In genomic region chr4:44072873-44073441, GRCm38 (mm10) we compare ENCODE assay signal across 8 mouse cellular contexts. TPM values are rescaled to one million over a fixed set of nuclear protein-coding genes. Genes with fewer than 3 reads are reported as not detected.
A peak's percentile ranks its signal among the peaks of the same experiment; 100 is the strongest.
DNase-seq lines count a peak whose midpoint lies in the region; ATAC-seq and TF ChIP-seq lines count a peak whose summit lies in the region.

No protein-coding gene starts in this region.

- H3K27me3 ChIP-seq in embryonic facial prominence, embryonic 11.5 days (ENCODE audit: control insufficient read depth, insufficient read depth, low read length): no peaks in the 10 kb centered on the region
- H3K27me3 ChIP-seq in intestine, embryonic 15.5 days (replicated peaks): no peaks in the 10 kb centered on the region
- H3K27me3 ChIP-seq in myocyte (ENCODE audit: control insufficient read depth, insufficient read depth, insufficient read length): no peaks in the 10 kb centered on the region

- no peak; the same call in 1 of the 2 replicates for TF ChIP-seq CTCF in left cerebral cortex, adult 2 months (IDR thresholded peaks at IDR 0.05)

- peak; percentile 49; the same call in 1 of the 2 replicates for ATAC-seq in embryonic facial prominence, embryonic 11.5 days (replicated peaks; ENCODE audit: insufficient number of reproducible peaks, low FRiP score, low TSS enrichment, low read depth)
- ATAC-seq in intestine, embryonic 15.5 days: peak; percentile 34

- no peak for DNase-seq in left cerebral cortex, adult 2 months (ENCODE audit: extremely low spot score in 1 of 2, low spot score in 2 of 2)
- no peak for DNase-seq in left cerebral cortex, adult 9 months (ENCODE audit: low spot score in 2 of 2)
- DNase-seq in embryonic facial prominence, embryonic 11.5 days (ENCODE audit: low spot score): no peak
- no peak for DNase-seq in left cerebral cortex, adult 11 months (ENCODE audit: low spot score)
- no peak for DNase-seq in thymus, adult 18-20 months
- DNase-seq in left cerebral cortex, postnatal 25 days (ENCODE audit: low spot score in 2 of 2): no peak

- peaks cover 10% of the 10 kb centered on the region for H3K79me2 ChIP-seq in myocyte (ENCODE audit: control insufficient read depth, insufficient read depth)

- peak overlapping the region; percentile 14 for H3ac ChIP-seq in myocyte (ENCODE audit: control insufficient read depth, insufficient read length)

- H3K27ac ChIP-seq in left cerebral cortex, adult 2 months: peak overlapping the region; percentile 89
- H3K27ac ChIP-seq in embryonic facial prominence, embryonic 11.5 days (replicated peaks; ENCODE audit: low read depth, low read length): no peak overlapping the region
- peak overlapping the region; percentile 95 for H3K27ac ChIP-seq in intestine, embryonic 15.5 days

- no peaks in the 10 kb centered on the region for H3K9me3 ChIP-seq in embryonic facial prominence, embryonic 11.5 days (replicated peaks; ENCODE audit: control insufficient read depth, low read length)
- no peaks in the 10 kb centered on the region for H3K9me3 ChIP-seq in intestine, embryonic 15.5 days

- TF ChIP-seq POLR2A in myocyte (IDR thresholded peaks at IDR 0.05; ENCODE audit: insufficient read length, low read depth): no peak

- H3K36me3 ChIP-seq in embryonic facial prominence, embryonic 11.5 days (replicated peaks; ENCODE audit: control insufficient read depth, insufficient read depth, low read depth, low read length): no peaks in the 10 kb centered on the region
- no peaks in the 10 kb centered on the region for H3K36me3 ChIP-seq in intestine, embryonic 15.5 days
- no peaks in the 10 kb centered on the region for H3K36me3 ChIP-seq in myocyte (ENCODE audit: control insufficient read depth, insufficient read depth)

- peak overlapping the region; percentile 64 for H3K4me2 ChIP-seq in embryonic facial prominence, embryonic 11.5 days (ENCODE audit: low read depth, low read length)
- peak overlapping the region; percentile 75 for H3K4me2 ChIP-seq in intestine, embryonic 15.5 days (replicated peaks)
- peak overlapping the region; percentile 91 for H3K4me2 ChIP-seq in myocyte (ENCODE audit: low read depth)

- intact Hi-C loops in left cerebral cortex, adult 2 months (cut with DNase I): loop anchor here (2.0 to 5.0 kb wide), 3 partner anchors 42 to 229 kb away; partner anchors contain the start of gene Melk
- intact Hi-C loops in left cerebral cortex, postnatal 25 days (cut with DNase I): no loop called here

- peak overlapping the region; percentile 69 for H3K9ac ChIP-seq in embryonic facial prominence, embryonic 11.5 days (replicated peaks; ENCODE audit: low read length)
- H3K9ac ChIP-seq in intestine, embryonic 15.5 days: peak overlapping the region; percentile 70

- WGBS in embryonic facial prominence, embryonic 11.5 days: 8% methylated on average over 9 of the region's 9 CpGs
- WGBS in intestine, embryonic 15.5 days: 10% methylated on average over 9 of the region's 9 CpGs

- H3K4me1 ChIP-seq in embryonic facial prominence, embryonic 11.5 days (ENCODE audit: control insufficient read depth, insufficient read depth, low read length): no peaks in the 10 kb centered on the region
- peaks cover 11% of the 10 kb centered on the region for H3K4me1 ChIP-seq in intestine, embryonic 15.5 days (replicated peaks)

- H3K4me3 ChIP-seq in left cerebral cortex, adult 2 months: peak overlapping the region; percentile 75
- peak overlapping the region; percentile 63 for H3K4me3 ChIP-seq in embryonic facial prominence, embryonic 11.5 days (ENCODE audit: low read depth, low read length)
- peak overlapping the region; percentile 87 for H3K4me3 ChIP-seq in intestine, embryonic 15.5 days (replicated peaks)
- peak overlapping the region; percentile 49 for H3K4me3 ChIP-seq in myocyte

TF ChIP-seq in myocyte, 11 proteins besides CTCF, POLR2A, EP300 and RAD21:
- TF ChIP-seq REST (IDR thresholded peaks at IDR 0.05; ENCODE audit: insufficient read depth, insufficient read length): no peak
- TF ChIP-seq USF1 (IDR thresholded peaks at IDR 0.05; ENCODE audit: low read depth): no peak
- no peak for TF ChIP-seq SRF (IDR thresholded peaks at IDR 0.05; ENCODE audit: control insufficient read depth, insufficient read length, low read depth)
- TF ChIP-seq TCF3 (IDR thresholded peaks at IDR 0.05; ENCODE audit: insufficient read length, low read depth): no peak
- no peak for TF ChIP-seq MAX (IDR thresholded peaks at IDR 0.05; ENCODE audit: low read depth)
- no peak for TF ChIP-seq MYOG (IDR thresholded peaks at IDR 0.05; ENCODE audit: control insufficient read depth in 1 of 3, insufficient read depth in 1 of 3, insufficient read length in 2 of 3, low read depth in 2 of 3)
- TF ChIP-seq POLR2AphosphoS2 (IDR thresholded peaks at IDR 0.05; ENCODE audit: insufficient read length, low read depth): no peak
- TF ChIP-seq MYOD1 (IDR thresholded peaks at IDR 0.05; ENCODE audit: control insufficient read depth in 1 of 3, insufficient read length in 2 of 3, low read depth in 2 of 3): no peak
- no peak for TF ChIP-seq CEBPB (IDR thresholded peaks at IDR 0.05; ENCODE audit: insufficient read depth, poor library complexity, severe bottlenecking)
- no peak for TF ChIP-seq TCF12 (IDR thresholded peaks at IDR 0.05; ENCODE audit: insufficient read depth, poor library complexity, severe bottlenecking)
- TF ChIP-seq E2F4 (IDR thresholded peaks at IDR 0.05; ENCODE audit: insufficient read depth): no peak

RNA-seq across cellular contexts. Expression of gene Gne, which starts 11.0 kb away (rescaled TPM):
- 10 to 100 TPM; 47.6 to 51.8 TPM for total RNA-seq in left cerebral cortex, adult 2 months (2021)
- polyA plus RNA-seq in embryonic facial prominence, embryonic 11.5 days (2014; fragmentation: Nextera tagmentation; extraction: Ambion mirVana): 20.3 TPM in 2 replicates
- polyA plus RNA-seq in intestine, embryonic 15.5 days (2015; fragmentation: Nextera tagmentation; extraction: Ambion mirVana): 42.0 and 47.0 TPM in 2 replicates
- 13.9 TPM for polyA plus RNA-seq in myocyte (2012; fragmentation: generic; extraction: Trizol)
- total RNA-seq in left cerebral cortex, postnatal 25 days (2021): 10 to 100 TPM; 42.9 to 49.7 TPM
